Mouse (Mus musculus) heart, embryonic 12.5 days (tissue): ENCODE data around the gene Vash1. TPM values are rescaled to one million over a fixed set of nuclear protein-coding genes. Genes with fewer than 3 reads are reported as not detected.

Experiments used
- ATAC-seq: fragments of 200-750 bp; cut with Nextera tagmentation; 2 replicates; pipeline ENCODE4 v1.8.0; 2017; ENCODE audit warnings: moderate TSS enrichment, moderate library complexity; ENCODE audit not compliant: insufficient number of reproducible peaks, low FRiP score
- H3K27ac ChIP-seq: fragments of 300-500 bp; sonication (generic); 2 replicates; pipeline ENCODE4 v1.5.1; 2016; ENCODE audit warnings: mild to moderate bottlenecking, moderate library complexity; ENCODE audit not compliant: poor library complexity, severe bottlenecking
- H3K27me3 ChIP-seq: fragments of 300-500 bp; sonication (generic); replicated peaks from 2 replicates; pipeline ENCODE4 v1.6.1; 2016; ENCODE audit warnings: mild to moderate bottlenecking, moderate library complexity
- H3K36me3 ChIP-seq: fragments of 300-500 bp; sonication (generic); 2 replicates; pipeline ENCODE4 v1.6.1; 2016; ENCODE audit warnings: mild to moderate bottlenecking, moderate library complexity
- H3K4me1 ChIP-seq: fragments of 300-500 bp; sonication (generic); replicated peaks from 2 replicates; pipeline ENCODE4 v1.6.1; 2016; ENCODE audit warnings: mild to moderate bottlenecking
- H3K4me2 ChIP-seq: fragments of 300-500 bp; sonication (generic); 2 replicates; pipeline ENCODE4 v1.6.1; 2016; ENCODE audit warnings: mild to moderate bottlenecking, moderate library complexity
- H3K4me3 ChIP-seq: fragments of 300-500 bp; sonication (generic); 2 replicates; pipeline ENCODE4 v1.5.1; 2016; ENCODE audit warnings: mild to moderate bottlenecking
- H3K9ac ChIP-seq: fragments of 300-500 bp; sonication (generic); 2 replicates; pipeline ENCODE4 v1.6.1; 2016; ENCODE audit warnings: mild to moderate bottlenecking, moderate library complexity
- H3K9me3 ChIP-seq: fragments of 300-500 bp; sonication (generic); replicated peaks from 2 replicates; pipeline ENCODE4 v1.6.1; 2016; ENCODE audit warnings: mild to moderate bottlenecking, moderate library complexity
- WGBS: fragments of 180-500 bp; shearing (Covaris S2); methylation state at CpG from one replicate; pipeline ENCODE4 v1.1.7; 2016; 5-methylcytosine and 5-hydroxymethylcytosine counted together
- polyA plus RNA-seq: library from polyadenylated mRNA; unstranded; fragments of >200 nt; fragmentation: Nextera tagmentation; extraction: Ambion mirVana; gene quantifications from 2 replicates; pipeline ENCODE4 v1.2.1, GENCODE M21; 2016

The Vash1 gene
- polyA plus RNA-seq, 1 experiment from 2014 or later = 10.5 TPM

DNA sequence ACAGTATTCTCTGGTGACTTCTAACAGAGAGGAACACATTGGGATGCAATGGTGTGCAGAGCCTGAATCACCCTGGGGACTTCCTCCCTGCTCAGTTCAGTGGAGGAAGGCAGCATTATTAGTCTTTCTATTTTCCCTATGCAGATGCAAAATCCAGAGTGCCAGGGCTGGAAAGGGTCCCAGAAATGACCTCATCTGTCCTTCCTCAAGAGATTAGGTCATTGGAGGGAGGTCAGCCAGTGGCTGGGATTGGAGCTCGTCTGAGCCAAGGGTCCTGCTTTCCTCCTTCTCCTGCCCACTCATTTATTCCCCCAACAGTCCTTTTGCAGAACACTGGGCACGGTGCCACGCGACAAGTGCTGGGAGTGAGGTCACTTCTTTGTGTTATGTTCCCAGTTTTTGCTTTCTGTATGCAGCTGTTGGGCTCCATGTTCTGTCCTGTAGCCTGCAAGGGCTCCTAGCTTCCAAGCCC lies 25.9 kb upstream of the Vash1 start:
- Histone ChIP-seq H3K4me2 (peak overlapping the region; percentile 17; the same call in 1 of the 2 replicates), H3K36me3 (no peaks in the 10 kb centered on the region), H3K4me3 (no peak overlapping the region), H3K27ac (peak overlapping the region; percentile 84), H3K27me3 (no peaks in the 10 kb centered on the region), H3K4me1 (peaks cover 37% of the 10 kb centered on the region), H3K9me3 (0 out of 2 replicates have a peak, but pooled peaks cover 5% of the 10 kb centered on the region), H3K9ac (0 out of 2 replicates have a peak overlapping the region, but pooled peaks have one; percentile 15)
- WGBS = 27% methylated on average over 4 of the region's 4 CpGs
- peak; percentile 83 for ATAC-seq

DNA sequence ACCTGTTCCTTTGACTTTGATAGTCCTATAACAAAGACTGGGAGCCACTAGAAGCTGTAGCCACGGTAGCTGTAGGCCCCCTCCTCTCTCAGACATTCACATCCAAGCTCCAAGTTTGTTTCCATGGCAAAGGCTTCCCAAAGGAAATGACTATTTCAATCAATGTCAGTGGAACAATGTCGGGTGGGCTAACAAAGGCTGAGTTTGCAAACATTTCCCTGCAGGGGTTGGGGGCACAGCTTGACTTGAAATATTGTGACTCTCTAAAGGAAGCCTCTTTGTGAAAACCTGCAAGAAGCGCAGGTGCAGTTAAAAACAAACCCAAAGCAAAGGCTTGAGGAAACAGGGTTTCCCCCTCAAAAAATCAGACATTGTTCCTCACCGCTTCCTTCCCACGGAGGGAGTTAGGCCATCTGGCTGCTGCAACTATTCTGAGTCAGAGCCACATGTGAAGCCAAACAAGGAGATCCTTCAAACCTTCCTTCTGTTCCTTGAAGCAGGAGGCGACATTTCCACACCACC lies 19.0 kb upstream of the Vash1 start:
- Histone ChIP-seq H3K9ac (no peak overlapping the region), H3K9me3 (no peaks in the 10 kb centered on the region), H3K27me3 (no peaks in the 10 kb centered on the region), H3K4me2 (no peak overlapping the region), H3K4me1 (peaks cover 17% of the 10 kb centered on the region), H3K36me3 (no peaks in the 10 kb centered on the region), H3K4me3 (no peak overlapping the region), H3K27ac (no peak overlapping the region)
- ATAC-seq = no peak
- WGBS = 43% methylated on average over 6 of the region's 6 CpGs

DNA sequence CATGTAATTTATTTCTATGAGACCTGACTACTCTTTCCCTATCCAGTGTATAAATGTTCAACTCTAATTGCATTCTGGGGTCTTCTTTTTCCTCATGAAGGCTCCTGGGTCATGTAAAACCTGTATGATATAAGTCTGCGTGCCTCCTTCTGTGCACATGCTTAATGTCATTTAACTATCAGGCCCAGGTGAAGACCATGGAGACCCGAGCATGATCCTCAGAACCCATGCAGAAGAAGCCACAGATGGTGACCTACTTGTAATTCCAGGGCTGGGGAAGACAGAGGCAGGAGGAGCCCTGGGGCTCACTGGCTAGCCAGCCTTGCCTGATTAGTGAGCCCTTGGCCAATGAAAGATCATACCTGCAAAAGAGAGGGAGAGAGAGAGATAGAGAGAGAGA lies 18.0 kb upstream of the Vash1 start:
- Histone ChIP-seq H3K36me3 (no peaks in the 10 kb centered on the region), H3K9ac (no peak overlapping the region), H3K4me3 (no peak overlapping the region), H3K9me3 (no peaks in the 10 kb centered on the region), H3K4me1 (peaks cover 12% of the 10 kb centered on the region), H3K27me3 (no peaks in the 10 kb centered on the region), H3K27ac (no peak overlapping the region), H3K4me2 (no peak overlapping the region)
- 73% methylated on average over 2 of the region's 2 CpGs for WGBS
- ATAC-seq = no peak

DNA sequence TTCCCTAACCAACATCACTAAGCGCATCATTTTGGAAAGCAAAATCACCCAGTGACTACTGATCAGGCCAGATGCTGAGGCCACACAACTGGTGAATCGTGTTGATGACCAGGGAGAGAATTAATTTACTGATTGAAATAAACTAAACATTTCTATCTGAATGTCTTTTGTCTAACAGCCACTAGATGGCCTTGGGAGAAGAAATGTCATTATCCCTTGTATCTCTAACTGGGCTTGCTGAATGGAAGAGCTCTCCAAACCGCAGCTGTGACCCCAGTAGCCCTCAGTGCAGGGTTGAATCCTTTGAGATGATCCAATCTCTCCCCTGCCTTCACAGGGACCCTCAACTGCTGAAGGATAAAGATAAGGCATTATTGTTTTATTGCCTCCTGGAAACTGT lies 12.8 kb upstream of the Vash1 start:
- H3K4me3 ChIP-seq = no peak overlapping the region
- no peak overlapping the region for H3K9ac ChIP-seq
- no peak overlapping the region for H3K4me2 ChIP-seq
- no peaks in the 10 kb centered on the region for H3K36me3 ChIP-seq
- H3K9me3 ChIP-seq = no peaks in the 10 kb centered on the region
- WGBS = 61% methylated on average over 3 of the region's 3 CpGs
- H3K4me1 ChIP-seq = no peaks in the 10 kb centered on the region
- no peaks in the 10 kb centered on the region for H3K27me3 ChIP-seq
- H3K27ac ChIP-seq = no peak overlapping the region
- no peak for ATAC-seq

DNA sequence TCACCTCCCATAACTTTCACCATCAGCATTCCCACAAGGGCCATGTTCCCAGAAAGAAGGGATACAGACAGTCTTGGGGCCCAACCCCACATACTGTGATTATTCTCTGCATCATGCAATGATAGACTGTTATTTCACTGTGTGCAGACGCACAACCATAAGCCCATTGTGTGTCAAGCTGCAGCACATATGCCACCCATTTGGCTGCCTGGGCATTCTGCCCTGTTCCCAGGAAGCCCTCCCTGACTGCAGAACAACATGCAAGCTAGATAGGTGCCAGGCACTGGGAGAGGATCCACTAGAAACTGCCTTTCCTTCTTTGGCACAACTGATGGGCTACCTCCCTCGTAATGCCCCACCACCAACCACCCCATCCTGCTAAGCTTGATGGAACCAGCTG lies 10.1 kb upstream of the Vash1 start:
- ATAC-seq = no peak

DNA sequence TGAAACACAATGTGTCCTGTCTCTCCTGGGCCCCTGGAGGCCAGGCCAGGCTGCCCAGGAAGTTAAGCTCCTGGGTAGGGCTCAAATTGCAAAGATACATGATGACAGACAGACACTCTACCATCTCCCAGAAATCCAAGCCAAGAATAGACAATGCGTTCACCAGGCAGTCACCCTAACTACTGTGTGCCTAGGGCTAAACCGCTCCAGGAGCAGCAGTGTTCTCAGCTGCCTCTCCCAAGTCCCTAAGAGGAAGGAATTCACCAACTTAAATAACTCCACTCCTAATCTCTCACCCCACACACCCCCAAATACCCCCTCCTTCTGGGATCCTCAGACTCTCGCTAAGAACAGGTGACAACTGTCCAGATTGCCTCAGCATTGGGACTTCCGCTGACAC lies 6.4 kb upstream of the Vash1 start:
- H3K9me3 ChIP-seq = peaks cover 4% of the 10 kb centered on the region; the same call in 1 of the 2 replicates
- peaks cover 11% of the 10 kb centered on the region for H3K4me1 ChIP-seq
- 0 out of 2 replicates have a peak overlapping the region, but pooled peaks have one; percentile 6 for H3K27ac ChIP-seq
- no peaks in the 10 kb centered on the region for H3K36me3 ChIP-seq
- H3K4me3 ChIP-seq = no peak overlapping the region
- H3K9ac ChIP-seq = no peak overlapping the region
- H3K4me2 ChIP-seq = no peak overlapping the region
- no peak for ATAC-seq
- 50% methylated on average over 4 of the region's 4 CpGs for WGBS
- no peaks in the 10 kb centered on the region for H3K27me3 ChIP-seq

More for the DNA sequence above, 10.1 kb upstream of the Vash1 start:
- no peak overlapping the region for H3K4me3 ChIP-seq
- H3K4me2 ChIP-seq = no peak overlapping the region
- H3K9ac ChIP-seq = no peak overlapping the region
- H3K9me3 ChIP-seq = no peaks in the 10 kb centered on the region
- H3K36me3 ChIP-seq = no peaks in the 10 kb centered on the region
- 85% methylated on average over 2 of the region's 2 CpGs for WGBS
- H3K27me3 ChIP-seq = no peaks in the 10 kb centered on the region
- no peak overlapping the region for H3K27ac ChIP-seq
- H3K4me1 ChIP-seq = peaks cover 11% of the 10 kb centered on the region

DNA sequence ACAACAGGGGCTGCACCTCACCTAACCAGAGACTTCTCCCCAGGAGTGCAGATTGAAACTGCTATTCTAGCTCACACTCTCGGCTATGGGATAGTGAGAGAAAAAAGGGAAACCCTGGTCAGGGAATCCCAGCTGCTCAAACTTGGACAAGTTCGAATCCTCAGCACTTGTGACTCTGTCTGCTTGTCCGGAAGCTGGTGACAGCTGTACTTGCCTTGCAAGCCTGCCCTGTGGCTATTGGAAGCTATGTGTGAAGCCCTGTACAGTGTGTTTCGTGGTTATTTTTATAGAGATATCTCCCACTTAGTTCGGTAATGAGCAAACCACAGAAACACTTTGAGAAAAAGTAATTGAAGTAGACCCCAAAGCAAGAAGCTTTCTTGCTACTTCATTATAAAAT lies 6.0 kb upstream of the Vash1 start:
- ATAC-seq = no peak

DNA sequence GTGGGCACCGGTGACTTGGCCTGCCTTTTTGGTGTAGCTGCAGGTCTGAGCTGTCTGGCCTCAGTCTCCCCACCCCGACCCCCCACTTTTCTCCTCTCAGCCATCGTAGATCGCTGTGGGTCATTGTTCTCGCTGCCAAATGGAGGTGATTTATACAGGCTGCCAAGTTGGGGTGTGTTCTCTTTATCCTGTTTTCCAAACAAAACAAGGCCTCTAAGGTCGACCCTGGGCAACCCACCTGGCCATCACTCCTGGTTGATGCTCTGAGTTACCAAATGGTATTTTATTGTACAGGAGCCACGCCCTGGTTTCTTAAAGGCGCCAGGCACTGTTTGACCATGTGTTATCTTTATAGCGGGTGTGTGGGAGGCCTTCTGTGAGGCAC lies 1.0 kb downstream of the Vash1 start:
- Histone ChIP-seq H3K4me1 (peaks cover 36% of the 10 kb centered on the region), H3K9me3 (no peaks in the 10 kb centered on the region), H3K9ac (peak overlapping the region; percentile 92), H3K4me3 (peak overlapping the region; percentile 81), H3K27me3 (no peaks in the 10 kb centered on the region), H3K36me3 (no peaks in the 10 kb centered on the region), H3K27ac (peak overlapping the region; percentile 77), H3K4me2 (peak overlapping the region; percentile 98)
- ATAC-seq = no peak
- 5% methylated on average over 9 of the region's 9 CpGs for WGBS

More for the DNA sequence above, 6.0 kb upstream of the Vash1 start:
- Histone ChIP-seq H3K27me3 (no peaks in the 10 kb centered on the region), H3K27ac (0 out of 2 replicates have a peak overlapping the region, but pooled peaks have one; percentile 6), H3K4me3 (no peak overlapping the region), H3K9ac (no peak overlapping the region), H3K36me3 (no peaks in the 10 kb centered on the region), H3K4me2 (no peak overlapping the region), H3K4me1 (peaks cover 11% of the 10 kb centered on the region), H3K9me3 (peaks cover 4% of the 10 kb centered on the region; the same call in 1 of the 2 replicates)
- WGBS = 42% methylated on average over 5 of the region's 5 CpGs

DNA sequence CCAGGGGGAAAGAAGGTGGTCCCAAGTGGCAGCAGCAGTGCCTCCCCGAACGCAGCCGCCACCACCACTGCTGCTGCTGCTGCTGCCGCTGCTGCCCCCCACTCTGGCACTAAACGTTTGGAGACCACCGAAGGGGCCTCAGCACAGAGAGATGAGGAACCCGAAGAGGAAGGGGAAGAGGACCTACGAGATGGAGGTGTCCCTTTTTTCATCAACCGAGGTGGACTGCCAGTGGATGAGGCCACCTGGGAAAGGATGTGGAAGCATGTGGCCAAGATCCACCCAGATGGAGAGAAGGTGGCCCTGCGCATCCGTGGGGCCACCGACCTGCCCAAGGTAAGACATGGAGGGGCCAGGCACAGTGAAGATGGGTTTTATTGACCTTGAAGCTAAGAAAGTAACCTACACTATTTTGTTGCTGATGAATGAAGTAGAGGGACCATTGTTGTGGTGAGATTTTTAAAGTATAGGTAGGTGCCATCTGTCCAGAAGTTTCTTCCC lies 1.5 kb downstream of the Vash1 start:
- no peaks in the 10 kb centered on the region for H3K27me3 ChIP-seq
- H3K9me3 ChIP-seq = no peaks in the 10 kb centered on the region
- 33% methylated on average over 12 of the region's 12 CpGs for WGBS
- no peaks in the 10 kb centered on the region for H3K36me3 ChIP-seq
- H3K4me1 ChIP-seq = peaks cover 37% of the 10 kb centered on the region
- peak overlapping the region; percentile 64; the same call in 1 of the 2 replicates for H3K27ac ChIP-seq
- H3K9ac ChIP-seq = peak overlapping the region; percentile 92
- peak overlapping the region; percentile 98 for H3K4me2 ChIP-seq
- no peak for ATAC-seq
- peak overlapping the region; percentile 81 for H3K4me3 ChIP-seq

DNA sequence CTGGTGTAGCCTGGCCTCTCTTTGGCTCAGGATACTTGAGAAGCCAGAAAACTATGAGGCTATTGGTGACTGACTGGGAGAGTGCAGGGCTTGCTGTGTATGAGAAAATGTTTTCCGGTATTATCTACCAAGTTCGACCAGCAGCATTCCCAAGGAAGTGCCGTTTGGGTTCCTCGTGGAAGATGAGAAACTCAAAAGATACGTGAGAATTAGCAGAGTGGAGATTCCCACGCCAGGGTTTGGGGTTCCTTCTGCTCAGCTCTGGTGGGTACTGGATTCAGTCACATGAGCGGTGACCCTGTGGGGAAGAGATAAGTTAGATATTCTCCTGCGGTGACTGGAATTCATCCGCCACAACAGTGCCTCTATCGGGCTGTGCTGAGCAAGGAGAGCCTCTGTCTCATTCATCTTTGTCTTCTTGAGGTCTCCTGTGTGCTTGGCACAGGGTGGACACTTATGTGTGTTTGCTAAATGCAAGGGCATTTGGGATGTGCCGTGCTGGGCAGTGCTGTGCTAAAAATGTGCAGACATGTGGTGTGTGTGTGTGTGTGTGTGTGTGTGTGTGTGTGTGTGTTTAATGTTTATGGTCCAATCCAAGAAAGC lies 2.2 kb downstream of the Vash1 start:
- 17% methylated on average over 11 of the region's 11 CpGs for WGBS
- H3K27me3 ChIP-seq = no peaks in the 10 kb centered on the region
- 0 out of 2 replicates have a peak, but pooled peaks have one; percentile 3 for ATAC-seq
- 0 out of 2 replicates have a peak, but pooled peaks cover 5% of the 10 kb centered on the region for H3K36me3 ChIP-seq
- H3K4me1 ChIP-seq = peaks cover 44% of the 10 kb centered on the region
- no peaks in the 10 kb centered on the region for H3K9me3 ChIP-seq
- peak overlapping the region; percentile 81 for H3K4me3 ChIP-seq
- peak overlapping the region; percentile 92 for H3K9ac ChIP-seq
- H3K27ac ChIP-seq = peak overlapping the region; percentile 64
- H3K4me2 ChIP-seq = peak overlapping the region; percentile 98

DNA sequence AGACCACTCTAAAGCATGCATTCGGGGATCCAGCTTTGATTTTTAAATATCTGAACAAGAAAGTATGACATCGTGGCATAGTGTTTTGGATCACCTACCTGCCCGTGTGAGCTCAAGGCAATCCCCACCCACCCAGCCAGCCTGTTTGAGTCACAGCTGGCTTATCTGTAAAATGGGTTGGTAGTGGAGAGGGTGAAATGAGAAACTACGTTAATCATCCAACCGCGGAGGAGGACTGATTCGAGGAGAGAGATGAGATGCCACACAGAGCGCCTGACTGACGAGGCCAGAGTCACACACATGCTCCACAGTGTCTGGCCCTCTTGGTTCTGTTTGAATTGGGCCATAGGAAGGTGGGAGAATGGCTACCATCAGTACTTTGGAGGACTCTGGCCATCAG lies 3.1 kb downstream of the Vash1 start:
- H3K27ac ChIP-seq = no peak overlapping the region
- peaks cover 14% of the 10 kb centered on the region for H3K36me3 ChIP-seq
- no peaks in the 10 kb centered on the region for H3K9me3 ChIP-seq
- no peak for ATAC-seq
- H3K9ac ChIP-seq = 0 out of 2 replicates have a peak overlapping the region, but pooled peaks have one; percentile 14
- H3K27me3 ChIP-seq = no peaks in the 10 kb centered on the region
- H3K4me3 ChIP-seq = no peak overlapping the region
- 66% methylated on average over 9 of the region's 9 CpGs for WGBS
- peaks cover 50% of the 10 kb centered on the region for H3K4me1 ChIP-seq
- peak overlapping the region; percentile 38; the same call in 1 of the 2 replicates for H3K4me2 ChIP-seq
